In genomic region chr1:165086131-165086530, GRCm38 (mm10) we compare ENCODE assay signal across 17 mouse cellular contexts.
"Had no signal": no experiment of that assay in that cellular context is flagged by ENCODE, and none has a peak within 500 bp of the region (broad histone marks: within the 10 kb centered on the region; RNA-seq: fewer than 3 reads in every experiment).

No protein-coding gene starts in this region.

- H3K27me3 ChIP-seq: limb, embryonic 12.5 days; liver, embryonic 13.5 days; lung, embryonic 15.5 days had no signal

- ATAC-seq: liver, postnatal 0 days had no signal

- H3K4me1 ChIP-seq: limb, embryonic 12.5 days; liver, embryonic 13.5 days; lung, embryonic 15.5 days had no signal

- H3K9me3 ChIP-seq: limb, embryonic 12.5 days; liver, embryonic 13.5 days; lung, embryonic 15.5 days had no signal

- H3K4me2 ChIP-seq: limb, embryonic 12.5 days; liver, embryonic 13.5 days; lung, embryonic 15.5 days had no signal

- H3K27ac ChIP-seq: layer of hippocampus, adult 2 months; limb, embryonic 12.5 days; liver, embryonic 13.5 days; lung, embryonic 15.5 days; macrophage had no signal

- DNase-seq: kidney, adult 18-20 months; kidney, postnatal 10 days; kidney, postnatal 4 days; liver; liver, embryonic 13.5 days; liver, postnatal 0 days; lung, postnatal 14 days; midbrain, embryonic 14.5 days; right cerebral cortex, adult 18-20 months; spleen, adult 18-20 months; thymus, adult 18-20 months; thymus, postnatal 25 days had no signal

- H3K9ac ChIP-seq: limb, embryonic 12.5 days; liver, embryonic 13.5 days; liver, postnatal 0 days; lung, embryonic 15.5 days had no signal

- H3K36me3 ChIP-seq: limb, embryonic 12.5 days; liver, embryonic 13.5 days; lung, embryonic 15.5 days had no signal

- H3K4me3 ChIP-seq: layer of hippocampus, adult 2 months; limb, embryonic 12.5 days; liver, embryonic 13.5 days; lung, embryonic 15.5 days; myocyte had no signal
